In genomic region chr5:122500141-122500540, GRCm38 (mm10) we compare ENCODE assay signal across 8 mouse cellular contexts. TPM values are rescaled to one million over a fixed set of nuclear protein-coding genes. Genes with fewer than 3 reads are reported as not detected.
A peak's percentile ranks its signal among the peaks of the same experiment; 100 is the strongest.
DNase-seq lines count a peak whose midpoint lies in the region; ATAC-seq lines count a peak whose summit lies in the region.

No protein-coding gene starts in this region.

- H3K27ac ChIP-seq in kidney, embryonic 14.5 days (ENCODE audit: low read depth, low read length): no peak overlapping the region
- H3K27ac ChIP-seq in hindbrain, embryonic 15.5 days (replicated peaks): no peak overlapping the region
- H3K27ac ChIP-seq in midbrain, embryonic 16.5 days (ENCODE audit: low read length): no peak overlapping the region

- no peak for ATAC-seq in kidney, embryonic 14.5 days (ENCODE audit: low FRiP score, low TSS enrichment)
- no peak for ATAC-seq in hindbrain, embryonic 15.5 days (ENCODE audit: low FRiP score, low read depth)
- no peak for ATAC-seq in midbrain, embryonic 16.5 days
- no peak for ATAC-seq in granulocyte monocyte progenitor cell, adult 5-6 weeks (replicated peaks; ENCODE audit: poor library complexity, severe bottlenecking)

- WGBS in kidney, embryonic 14.5 days: 31% methylated on average over 4 of the region's 4 CpGs
- WGBS in hindbrain, embryonic 15.5 days: 35% methylated on average over 4 of the region's 4 CpGs
- WGBS in midbrain, embryonic 16.5 days: 50% methylated on average over 4 of the region's 4 CpGs

- H3K9ac ChIP-seq in kidney, embryonic 14.5 days (ENCODE audit: low read depth, low read length): peak overlapping the region; percentile 34; the same call in 1 of the 2 replicates
- peak overlapping the region; percentile 16; the same call in 1 of the 2 replicates for H3K9ac ChIP-seq in hindbrain, embryonic 15.5 days
- H3K9ac ChIP-seq in midbrain, embryonic 16.5 days (ENCODE audit: low read depth, low read length): 0 out of 2 replicates have a peak overlapping the region, but pooled peaks have one; percentile 30

- no peaks in the 10 kb centered on the region for H3K27me3 ChIP-seq in kidney, embryonic 14.5 days (ENCODE audit: control insufficient read depth, insufficient read depth, low read length)
- H3K27me3 ChIP-seq in hindbrain, embryonic 15.5 days: no peaks in the 10 kb centered on the region
- no peaks in the 10 kb centered on the region for H3K27me3 ChIP-seq in midbrain, embryonic 16.5 days (ENCODE audit: control insufficient read depth, insufficient read depth, low read depth, low read length)

- H3K36me3 ChIP-seq in kidney, embryonic 14.5 days (ENCODE audit: control insufficient read depth, insufficient read depth, low read length): peaks cover 35% of the 10 kb centered on the region
- H3K36me3 ChIP-seq in hindbrain, embryonic 15.5 days: peaks cover 5% of the 10 kb centered on the region; the same call in 1 of the 2 replicates
- no peaks in the 10 kb centered on the region; the same call in 1 of the 2 replicates for H3K36me3 ChIP-seq in midbrain, embryonic 16.5 days (ENCODE audit: control insufficient read depth, insufficient read depth, low read length)

- DNase-seq in kidney, adult 18-20 months: no peak
- peak; percentile 34 for DNase-seq in c-Kit-positive CD71-positive TER-119-positive erythroid progenitor cells, embryonic 14.5 days (ENCODE audit: low spot score)
- DNase-seq in layer of hippocampus, adult 9-11 months: no peak
- DNase-seq in gastrocnemius, postnatal 10 days: no peak

- H3K9me3 ChIP-seq in kidney, embryonic 14.5 days (ENCODE audit: control insufficient read depth, low read length): no peaks in the 10 kb centered on the region
- no peaks in the 10 kb centered on the region for H3K9me3 ChIP-seq in hindbrain, embryonic 15.5 days
- H3K9me3 ChIP-seq in midbrain, embryonic 16.5 days (replicated peaks; ENCODE audit: control insufficient read depth, low read length, poor library complexity, severe bottlenecking): no peaks in the 10 kb centered on the region

- peaks cover 27% of the 10 kb centered on the region for H3K4me1 ChIP-seq in kidney, embryonic 14.5 days (ENCODE audit: control insufficient read depth, insufficient read depth, low read length)
- peaks cover 58% of the 10 kb centered on the region for H3K4me1 ChIP-seq in hindbrain, embryonic 15.5 days (replicated peaks)
- peaks cover 43% of the 10 kb centered on the region for H3K4me1 ChIP-seq in midbrain, embryonic 16.5 days (ENCODE audit: control insufficient read depth, insufficient read depth, low read length)

- peak overlapping the region; percentile 50 for H3K4me2 ChIP-seq in kidney, embryonic 14.5 days (replicated peaks; ENCODE audit: low read depth, low read length)
- H3K4me2 ChIP-seq in hindbrain, embryonic 15.5 days: peak overlapping the region; percentile 58
- H3K4me2 ChIP-seq in midbrain, embryonic 16.5 days (ENCODE audit: low read length): peak overlapping the region; percentile 73

- H3K4me3 ChIP-seq in kidney, embryonic 14.5 days (ENCODE audit: low read length): peak overlapping the region; percentile 98
- H3K4me3 ChIP-seq in hindbrain, embryonic 15.5 days: peak overlapping the region; percentile 58
- H3K4me3 ChIP-seq in midbrain, embryonic 16.5 days (ENCODE audit: low read depth, low read length): peak overlapping the region; percentile 96

RNA-seq across cellular contexts. Expression of gene Atp2a2, which starts 1.9 kb away (rescaled TPM):
- polyA plus RNA-seq in kidney, embryonic 14.5 days (2014; fragmentation: Nextera tagmentation; extraction: Ambion mirVana): 30.3 and 53.2 TPM in 2 replicates
- polyA plus RNA-seq in hindbrain, embryonic 15.5 days (2015; fragmentation: Nextera tagmentation; extraction: Ambion mirVana): 54.1 and 55.1 TPM in 2 replicates
- 44.4 and 45.6 TPM in 2 replicates for polyA plus RNA-seq in midbrain, embryonic 16.5 days (2015; fragmentation: Nextera tagmentation; extraction: Ambion mirVana)
- 71.0 and 77.6 TPM in 2 replicates for total RNA-seq in granulocyte monocyte progenitor cell, adult 5-6 weeks (2014; fragmentation: Nextera tagmentation)
- 112 and 118 TPM in 2 replicates for total RNA-seq in granulocyte monocyte progenitor cell, adult 5-6 weeks (2017)
- total RNA-seq in gastrocnemius, postnatal 10 days (2021): 100 to 1,000 TPM; 156 to 181 TPM
